Mouse (Mus musculus) thymus, adult 2 months (tissue): ENCODE data around the gene Tex26.

Experiments
- CTCF ChIP-seq: fragments of 200-500 bp; IDR thresholded peaks from 2 replicates; pipeline ENCODE4 v1.5.1; 2012; ENCODE audit warnings: mild to moderate bottlenecking, control low read depth, low read length, moderate library complexity, borderline replicate concordance; ENCODE audit not compliant: control insufficient read depth, poor library complexity, insufficient read depth; ENCODE audit errors: extremely low read depth
- POLR2A ChIP-seq: fragments of 200-500 bp; IDR thresholded peaks from 2 replicates; pipeline ENCODE4 v1.6.1; 2012; ENCODE audit warnings: mild to moderate bottlenecking, low read length, control low read depth, moderate library complexity; ENCODE audit not compliant: control insufficient read depth, poor library complexity, insufficient read depth; ENCODE audit errors: extremely low read depth

DNA sequence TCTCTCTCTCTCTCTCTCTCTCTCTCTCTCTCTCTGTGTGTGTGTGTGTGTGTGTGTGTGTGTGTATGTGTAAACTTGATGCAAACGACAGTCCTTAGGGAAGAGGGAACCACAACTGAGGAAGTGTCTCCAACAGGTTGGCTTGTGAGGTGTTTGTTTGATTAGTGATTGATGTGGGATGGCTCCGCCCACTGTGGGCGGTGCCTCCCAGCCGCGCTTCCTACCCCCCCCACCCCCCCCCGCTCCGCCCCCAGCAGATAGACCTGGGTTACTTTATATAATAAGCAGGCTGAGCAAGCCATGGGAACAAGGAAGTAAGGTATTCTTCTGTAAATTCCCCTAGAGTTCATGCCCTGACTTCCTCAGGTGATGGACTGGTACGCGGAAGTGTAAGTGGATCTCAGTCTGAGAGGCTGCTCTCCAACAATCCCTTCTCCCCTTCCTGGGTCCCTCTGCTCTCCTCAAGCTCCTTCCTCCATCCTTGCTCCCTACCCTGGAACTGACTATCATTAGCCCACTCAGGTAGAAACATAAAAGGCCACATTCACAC, 5.2 kb upstream of the Tex26 start:
- no peak for TF ChIP-seq POLR2A
- no peak for TF ChIP-seq CTCF
